Mouse (Mus musculus) CH12F3 (cell line): ENCODE measurements around the gene Enah.

ENCODE experiments used
- in situ Hi-C: fragments of 300-500 bp; cut with MboI; formaldehyde crosslinking; loops from 2 replicates; pipeline ENCODE4 v1.14.3; 2020; ENCODE audit warnings: low sequenced_read_pairs

The Enah gene

GRCm38 (mm10) chr1:181851521-181852310, 168.1 kb downstream of the Enah start:
- in situ Hi-C loops, result no loop called here

- in situ Hi-C loops, result no loop called here
These were observed 169.3 kb downstream of the Enah start for GRCm38 (mm10) chr1:181850441-181850840.

GRCm38 (mm10) chr1:181848210-181848609, 171.6 kb downstream of the Enah start:
- in situ Hi-C loops, result no loop called here

GRCm38 (mm10) chr1:181847396-181847795, 172.4 kb downstream of the Enah start:
- in situ Hi-C loops, result no loop called here
